Mouse (Mus musculus) testis, adult 2 months (tissue): Measurements from ENCODE around the gene Abhd11. TPM values are rescaled to one million over a fixed set of nuclear protein-coding genes. Genes with fewer than 3 reads are reported as not detected.

Experiments
- H3K27ac ChIP-seq: fragments of 200-500 bp; 2 replicates; pipeline ENCODE4 v1.5.1; 2012; ENCODE audit warnings: low read depth, low read length; ENCODE audit not compliant: control insufficient read depth, insufficient read depth
- H3K27me3 ChIP-seq: fragments of 200-500 bp; 2 replicates; pipeline ENCODE4 v1.6.1; 2012; ENCODE audit warnings: mild to moderate bottlenecking, low read length, moderate library complexity; ENCODE audit not compliant: control insufficient read depth, insufficient read depth
- H3K36me3 ChIP-seq: fragments of 200-500 bp; 2 replicates; pipeline ENCODE4 v1.6.1; 2012; ENCODE audit warnings: mild to moderate bottlenecking, low read length; ENCODE audit not compliant: control insufficient read depth, insufficient read depth
- H3K4me1 ChIP-seq: fragments of 200-500 bp; 2 replicates; pipeline ENCODE4 v1.6.1; 2012; ENCODE audit warnings: low read length; ENCODE audit not compliant: control insufficient read depth, insufficient read depth
- H3K4me3 ChIP-seq: fragments of 200-500 bp; 2 replicates; pipeline ENCODE4 v1.5.1; 2012; ENCODE audit warnings: low read depth, mild to moderate bottlenecking, low read length, moderate library complexity, mixed read lengths; ENCODE audit not compliant: control insufficient read depth
- CTCF ChIP-seq: fragments of 200-500 bp; IDR thresholded peaks from 2 replicates; pipeline ENCODE4 v1.5.1; 2012; ENCODE audit warnings: low read depth, mild to moderate bottlenecking, inconsistent platforms, low read length, moderate library complexity; ENCODE audit not compliant: control insufficient read depth, insufficient read depth, insufficient replicate concordance
- POLR2A ChIP-seq: fragments of 200-500 bp; IDR thresholded peaks from 2 replicates; pipeline ENCODE4 v1.6.1; 2012; ENCODE audit warnings: low read depth, mild to moderate bottlenecking, inconsistent platforms, low read length, moderate library complexity; ENCODE audit not compliant: control insufficient read depth
- polyA plus RNA-seq: library from polyadenylated mRNA; depleted of rRNA; stranded (reverse); fragments of >200 nt; gene quantifications from 2 replicates; pipeline ENCODE4 v1.2.3, GENCODE M21; 2012

Gene Abhd11
- polyA plus RNA-seq, 1 experiment: 102 TPM

DNA sequence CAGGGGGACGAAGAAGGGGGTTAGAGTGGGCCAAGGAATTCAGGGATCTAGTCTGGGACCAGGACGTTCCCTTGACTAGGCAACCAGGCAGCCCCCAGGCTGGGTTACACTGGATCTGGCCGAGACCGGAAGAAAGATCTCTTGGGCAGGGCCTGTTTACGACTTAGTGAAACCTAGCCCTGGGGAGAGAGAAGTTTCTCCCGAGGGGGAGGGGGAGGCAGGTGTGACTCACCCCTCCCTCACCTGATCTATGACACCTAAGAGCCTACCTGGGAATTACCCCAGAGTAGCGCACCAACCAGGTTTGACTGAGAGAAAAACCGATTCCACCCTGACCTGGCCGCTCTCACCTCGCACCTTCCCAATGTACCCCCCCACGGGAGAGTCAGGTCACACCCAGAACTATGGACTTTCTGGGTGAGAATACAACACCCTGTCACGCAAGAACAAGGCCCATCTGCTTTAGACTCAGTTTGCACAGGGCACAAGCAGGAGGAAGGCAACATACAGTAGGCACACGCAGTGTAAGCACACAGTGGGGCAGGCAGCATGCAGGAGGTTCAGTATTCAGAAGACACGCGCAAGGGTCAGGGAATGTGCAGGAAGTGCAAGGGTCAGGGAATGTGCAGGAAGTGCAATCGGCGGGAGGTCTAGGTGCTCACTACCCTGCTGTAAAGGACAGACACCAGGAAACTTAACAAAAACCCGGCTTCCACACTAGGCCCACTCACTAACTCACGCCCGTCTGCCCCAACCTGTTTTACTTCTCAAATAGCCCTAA is 41.6 kb upstream of the Abhd11 start:
- Histone ChIP-seq H3K4me3 (no peak overlapping the region), H3K27ac (no peak overlapping the region), H3K27me3 (no peaks in the 10 kb centered on the region), H3K4me1 (peaks cover 22% of the 10 kb centered on the region), H3K36me3 (no peaks in the 10 kb centered on the region)
- no peak for TF ChIP-seq POLR2A
- TF ChIP-seq CTCF: no peak

DNA sequence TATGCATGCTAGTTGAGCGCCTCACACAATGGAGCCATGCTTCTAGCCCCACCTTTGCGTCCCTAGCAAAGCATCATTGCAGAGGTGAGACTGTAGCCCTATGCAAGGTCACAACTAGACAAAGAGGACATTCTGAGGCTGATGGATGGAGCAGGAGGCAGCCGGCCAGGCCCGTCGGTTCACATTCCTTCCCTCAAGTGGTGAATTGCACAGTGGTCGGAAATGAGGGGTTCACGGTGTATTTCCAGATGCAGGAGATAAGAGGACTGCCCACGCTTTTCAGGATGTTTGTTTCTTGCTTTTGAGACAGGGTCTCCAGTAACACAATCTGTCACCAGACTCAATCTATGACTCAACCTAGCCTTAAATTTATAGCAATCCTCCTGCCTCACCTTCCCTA is 38.3 kb upstream of the Abhd11 start:
- Histone ChIP-seq H3K27ac (no peak overlapping the region), H3K4me1 (peaks cover 14% of the 10 kb centered on the region), H3K27me3 (no peaks in the 10 kb centered on the region), H3K36me3 (no peaks in the 10 kb centered on the region), H3K4me3 (no peak overlapping the region)
- TF ChIP-seq POLR2A: no peak
- no peak for TF ChIP-seq CTCF

DNA sequence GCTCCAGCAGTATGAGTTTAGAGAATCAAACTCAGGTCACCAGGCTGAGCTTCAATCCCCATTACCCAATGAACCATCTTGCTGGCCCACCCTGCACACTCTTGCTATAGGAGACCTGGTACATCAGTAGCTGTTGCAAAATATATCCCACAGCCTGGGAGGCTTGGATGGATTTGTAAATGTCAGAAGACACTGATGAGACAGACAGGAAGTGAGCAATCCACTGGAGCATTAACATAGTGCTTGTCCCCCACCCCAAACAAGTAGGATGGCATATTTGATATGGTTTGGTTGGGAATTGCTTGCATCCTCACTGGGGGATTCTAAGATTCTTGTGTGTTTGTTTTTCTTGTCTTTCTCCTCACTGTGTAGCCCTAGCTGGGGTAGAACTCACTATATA is 35.9 kb upstream of the Abhd11 start:
- no peaks in the 10 kb centered on the region for H3K4me1 ChIP-seq
- H3K27me3 ChIP-seq: no peaks in the 10 kb centered on the region
- TF ChIP-seq POLR2A: no peak
- TF ChIP-seq CTCF: no peak
- H3K36me3 ChIP-seq: no peaks in the 10 kb centered on the region
- no peak overlapping the region for H3K27ac ChIP-seq
- no peak overlapping the region for H3K4me3 ChIP-seq

DNA sequence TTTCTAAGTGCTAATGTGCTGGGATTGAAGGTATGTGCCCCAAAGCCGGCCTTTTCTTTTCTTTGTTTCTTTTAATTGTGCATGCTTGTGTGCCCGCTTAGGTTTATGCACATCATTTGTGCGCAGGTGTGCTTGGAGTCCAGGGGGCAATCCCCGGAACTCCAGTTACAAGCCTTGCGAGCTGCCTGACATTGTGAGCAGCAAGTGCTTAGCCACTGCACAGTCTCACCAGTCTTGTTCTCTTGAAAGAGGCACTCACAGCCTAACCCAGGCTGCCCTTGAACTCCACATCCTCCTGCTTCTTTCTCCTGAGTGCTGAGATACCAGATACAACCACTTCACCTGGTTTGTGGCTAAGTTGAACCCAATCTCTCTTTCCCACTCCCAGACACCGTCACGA is 35.4 kb upstream of the Abhd11 start:
- Histone ChIP-seq H3K36me3 (no peaks in the 10 kb centered on the region), H3K4me1 (no peaks in the 10 kb centered on the region), H3K27me3 (no peaks in the 10 kb centered on the region), H3K4me3 (no peak overlapping the region), H3K27ac (no peak overlapping the region)
- TF ChIP-seq POLR2A (no peak), CTCF (no peak)

DNA sequence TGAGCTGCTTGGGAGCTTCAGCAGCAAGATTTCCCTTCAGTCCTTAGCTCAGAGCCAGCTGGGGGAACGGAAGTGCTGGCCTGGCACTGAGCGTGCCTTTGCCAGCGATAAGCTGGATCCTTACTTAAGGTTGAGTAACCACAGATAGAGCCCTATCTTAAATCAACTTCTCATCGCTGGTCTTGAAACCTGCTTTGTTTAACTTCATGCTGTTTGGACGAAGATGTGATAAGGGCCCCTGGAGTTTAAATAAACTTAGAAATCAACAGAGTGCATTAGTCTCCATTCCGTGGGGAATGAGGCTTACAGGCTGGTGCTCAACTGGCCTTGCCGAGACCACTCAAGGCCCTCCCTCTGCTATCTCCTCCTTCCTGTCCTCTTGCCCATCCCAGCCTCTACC is 34.7 kb upstream of the Abhd11 start:
- H3K27ac ChIP-seq: no peak overlapping the region
- H3K27me3 ChIP-seq: no peaks in the 10 kb centered on the region
- TF ChIP-seq CTCF (no peak), POLR2A (no peak)
- H3K4me3 ChIP-seq: no peak overlapping the region
- H3K4me1 ChIP-seq: no peaks in the 10 kb centered on the region
- H3K36me3 ChIP-seq: no peaks in the 10 kb centered on the region

DNA sequence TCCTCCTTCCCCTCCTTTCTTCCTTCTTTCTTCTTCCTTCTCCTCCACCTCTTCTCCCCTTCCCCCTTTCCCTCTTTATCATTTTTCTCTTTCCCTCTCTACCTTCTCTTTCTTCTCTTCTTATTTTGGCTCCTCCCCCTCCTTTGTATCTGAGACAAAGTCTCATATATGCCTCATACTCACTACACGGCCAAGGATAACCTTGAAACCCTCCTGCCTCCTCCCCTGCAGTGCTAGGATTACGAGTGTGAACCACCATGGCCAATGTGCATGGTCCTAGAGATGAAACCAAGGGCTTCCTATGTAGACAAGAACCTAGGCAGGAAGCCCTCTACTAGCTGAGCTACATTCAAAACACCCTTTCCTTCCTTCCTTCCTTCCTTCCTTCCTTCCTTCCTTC is 34.0 kb upstream of the Abhd11 start:
- no peak overlapping the region for H3K27ac ChIP-seq
- TF ChIP-seq CTCF (no peak), POLR2A (no peak)
- H3K4me1 ChIP-seq: no peaks in the 10 kb centered on the region
- H3K36me3 ChIP-seq: no peaks in the 10 kb centered on the region
- no peak overlapping the region for H3K4me3 ChIP-seq
- no peaks in the 10 kb centered on the region for H3K27me3 ChIP-seq

DNA sequence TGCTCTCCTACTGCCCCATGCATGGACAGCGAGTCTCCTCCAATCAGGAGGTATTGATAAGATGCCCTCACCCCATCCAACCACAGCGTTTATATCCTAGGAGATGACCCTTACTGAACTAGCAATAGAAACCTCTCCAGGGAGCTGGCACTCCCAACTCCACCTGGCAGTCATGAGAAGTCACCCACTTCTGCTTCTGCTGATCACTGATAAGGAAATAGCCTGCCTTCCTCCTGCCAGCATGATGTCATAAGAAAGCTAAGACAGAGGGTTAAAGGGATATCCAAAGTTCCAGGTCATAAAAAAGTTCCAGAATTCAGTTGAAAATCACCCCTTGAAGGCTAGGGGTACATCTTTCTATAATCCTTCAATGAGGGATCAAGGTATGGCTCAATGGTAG is 32.8 kb upstream of the Abhd11 start:
- no peaks in the 10 kb centered on the region for H3K27me3 ChIP-seq
- TF ChIP-seq POLR2A (no peak), CTCF (no peak)
- no peaks in the 10 kb centered on the region; the same call in 1 of the 2 replicates for H3K4me1 ChIP-seq
- H3K27ac ChIP-seq: no peak overlapping the region
- H3K4me3 ChIP-seq: no peak overlapping the region
- H3K36me3 ChIP-seq: no peaks in the 10 kb centered on the region
